8 mouse cellular contexts compared by ENCODE assay signal in genomic region chr10:59702207-59703032, GRCm38 (mm10). TPM values are rescaled to one million over a fixed set of nuclear protein-coding genes. Genes with fewer than 3 reads are reported as not detected.
DNase-seq lines count a peak whose midpoint lies in the region; ATAC-seq and TF ChIP-seq lines count a peak whose summit lies in the region.

TSS of gene Micu1 (plus strand) at chr10:59702477.

- H3K4me3 ChIP-seq in E14TG2a.4 (replicated peaks; ENCODE audit: low read length) = peak within 1 kb of the TSS; percentile 91
- peak within 1 kb of the TSS; percentile 57 for H3K4me3 ChIP-seq in forebrain, embryonic 12.5 days (replicated peaks)
- H3K4me3 ChIP-seq in heart, postnatal 0 days (ENCODE audit: low read depth, low read length) = peak within 1 kb of the TSS; percentile 88
- peak within 1 kb of the TSS; percentile 80 for H3K4me3 ChIP-seq in liver, embryonic 16.5 days (ENCODE audit: low read depth, low read length)
- H3K4me3 ChIP-seq in neural tube, embryonic 13.5 days = peak within 1 kb of the TSS; percentile 63
- H3K4me3 ChIP-seq in testis, adult 2 months (ENCODE audit: control insufficient read depth, low read depth, low read length) = peak within 1 kb of the TSS; percentile 98

- no peaks in the 10 kb centered on the region for H3K27me3 ChIP-seq in E14TG2a.4 (ENCODE audit: insufficient read depth, low read length)
- H3K27me3 ChIP-seq in forebrain, embryonic 12.5 days = no peaks in the 10 kb centered on the region
- H3K27me3 ChIP-seq in heart, postnatal 0 days (ENCODE audit: control insufficient read depth, insufficient read depth, low read length) = no peaks in the 10 kb centered on the region
- H3K27me3 ChIP-seq in liver, embryonic 16.5 days (ENCODE audit: control insufficient read depth, insufficient read depth, low read depth, low read length) = no peaks in the 10 kb centered on the region
- H3K27me3 ChIP-seq in neural tube, embryonic 13.5 days = no peaks in the 10 kb centered on the region
- H3K27me3 ChIP-seq in testis, adult 2 months (ENCODE audit: control insufficient read depth, insufficient read depth, low read length) = no peaks in the 10 kb centered on the region

- WGBS in forebrain, embryonic 12.5 days = under 1% methylated on average over 48 of the region's 48 CpGs
- WGBS in heart, postnatal 0 days = under 1% methylated on average over 48 of the region's 48 CpGs
- WGBS in liver, embryonic 16.5 days (ENCODE audit: insufficient replicate concordance) = under 1% methylated on average over 42 of the region's 48 CpGs
- WGBS in neural tube, embryonic 13.5 days = under 1% methylated on average over 47 of the region's 48 CpGs

- peak within 1 kb of the TSS; percentile 66 for H3K9ac ChIP-seq in forebrain, embryonic 12.5 days
- H3K9ac ChIP-seq in heart, postnatal 0 days (replicated peaks; ENCODE audit: low read depth, low read length) = peak within 1 kb of the TSS; percentile 81
- peak within 1 kb of the TSS; percentile 86 for H3K9ac ChIP-seq in liver, embryonic 16.5 days (ENCODE audit: low read depth, low read length)
- peak within 1 kb of the TSS; percentile 78 for H3K9ac ChIP-seq in neural tube, embryonic 13.5 days

- H3K36me3 ChIP-seq in E14TG2a.4 (ENCODE audit: insufficient read depth, low read length) = no peaks in the 10 kb centered on the region
- no peaks in the 10 kb centered on the region for H3K36me3 ChIP-seq in forebrain, embryonic 12.5 days (replicated peaks)
- no peaks in the 10 kb centered on the region for H3K36me3 ChIP-seq in heart, postnatal 0 days (replicated peaks; ENCODE audit: control insufficient read depth, insufficient read depth, low read length)
- H3K36me3 ChIP-seq in liver, embryonic 16.5 days (ENCODE audit: control insufficient read depth, insufficient read depth) = no peaks in the 10 kb centered on the region
- H3K36me3 ChIP-seq in neural tube, embryonic 13.5 days = no peaks in the 10 kb centered on the region
- H3K36me3 ChIP-seq in testis, adult 2 months (ENCODE audit: control insufficient read depth, insufficient read depth, low read length) = no peaks in the 10 kb centered on the region

- peaks cover 34% of the 10 kb centered on the region for H3K4me1 ChIP-seq in E14TG2a.4 (replicated peaks; ENCODE audit: low read depth, low read length)
- H3K4me1 ChIP-seq in forebrain, embryonic 12.5 days = peaks cover 9% of the 10 kb centered on the region
- peaks cover 10% of the 10 kb centered on the region; the same call in 1 of the 2 replicates for H3K4me1 ChIP-seq in heart, postnatal 0 days (ENCODE audit: control insufficient read depth, insufficient read depth)
- peaks cover 13% of the 10 kb centered on the region for H3K4me1 ChIP-seq in liver, embryonic 16.5 days (ENCODE audit: control insufficient read depth, low read depth, low read length)
- peaks cover 14% of the 10 kb centered on the region for H3K4me1 ChIP-seq in neural tube, embryonic 13.5 days (replicated peaks)
- H3K4me1 ChIP-seq in testis, adult 2 months (ENCODE audit: control insufficient read depth, insufficient read depth, low read length) = peaks cover 8% of the 10 kb centered on the region

- no peaks in the 10 kb centered on the region for H3K9me3 ChIP-seq in E14TG2a.4 (ENCODE audit: low read length)
- H3K9me3 ChIP-seq in forebrain, embryonic 12.5 days = no peaks in the 10 kb centered on the region
- H3K9me3 ChIP-seq in heart, postnatal 0 days (replicated peaks; ENCODE audit: control insufficient read depth, low read length) = no peaks in the 10 kb centered on the region
- H3K9me3 ChIP-seq in liver, embryonic 16.5 days (replicated peaks; ENCODE audit: control insufficient read depth, low read length) = no peaks in the 10 kb centered on the region
- H3K9me3 ChIP-seq in neural tube, embryonic 13.5 days = no peaks in the 10 kb centered on the region

- no peak for TF ChIP-seq EP300 in heart, postnatal 0 days (IDR thresholded peaks at IDR 0.05; ENCODE audit: low read depth)

- peak within 1 kb of the TSS; percentile 65 for H3K27ac ChIP-seq in forebrain, embryonic 12.5 days
- peak within 1 kb of the TSS; percentile 80 for H3K27ac ChIP-seq in heart, postnatal 0 days (ENCODE audit: low read depth)
- H3K27ac ChIP-seq in liver, embryonic 16.5 days (ENCODE audit: low read length) = peak within 1 kb of the TSS; percentile 80
- peak within 1 kb of the TSS; percentile 79 for H3K27ac ChIP-seq in neural tube, embryonic 13.5 days (replicated peaks)
- peak within 1 kb of the TSS; percentile 63 for H3K27ac ChIP-seq in testis, adult 2 months (ENCODE audit: control insufficient read depth, insufficient read depth, low read depth, low read length)

- peak within 1 kb of the TSS; percentile 56 for H3K4me2 ChIP-seq in forebrain, embryonic 12.5 days
- H3K4me2 ChIP-seq in heart, postnatal 0 days (ENCODE audit: low read depth, low read length) = peak within 1 kb of the TSS; percentile 98
- H3K4me2 ChIP-seq in liver, embryonic 16.5 days (ENCODE audit: low read depth, low read length) = peak within 1 kb of the TSS; percentile 63
- H3K4me2 ChIP-seq in neural tube, embryonic 13.5 days = peak within 1 kb of the TSS; percentile 80

- TF ChIP-seq POLR2A in testis, adult 2 months (IDR thresholded peaks at IDR 0.05; ENCODE audit: control insufficient read depth, low read depth, low read length) = peak; percentile 80

- no peak for TF ChIP-seq CTCF in E14TG2a.4 (conservative IDR thresholded peaks at IDR 0.05; ENCODE audit: low read length)
- no peak for TF ChIP-seq CTCF in heart, postnatal 0 days (IDR thresholded peaks at IDR 0.05; ENCODE audit: low read depth)
- TF ChIP-seq CTCF in testis, adult 2 months (IDR thresholded peaks at IDR 0.05; ENCODE audit: control insufficient read depth, insufficient read depth, insufficient replicate concordance, low read depth, low read length) = no peak

- peak; percentile 97 for DNase-seq in c-Kit-positive CD71-positive TER-119-positive erythroid progenitor cells, embryonic 14.5 days (ENCODE audit: low spot score)
- DNase-seq in heart, postnatal 0 days (ENCODE audit: low spot score) = peak; percentile 97
- DNase-seq in kidney, postnatal 4 days = peak; percentile 98

- peak; percentile 98 for ATAC-seq in forebrain, embryonic 12.5 days (ENCODE audit: low FRiP score)
- peak; percentile 97 for ATAC-seq in heart, postnatal 0 days (ENCODE audit: insufficient read depth, low read depth)
- ATAC-seq in liver, embryonic 16.5 days (ENCODE audit: low read depth) = peak; percentile 98
- peak; percentile 98 for ATAC-seq in neural tube, embryonic 13.5 days (ENCODE audit: low read depth)

RNA-seq across cellular contexts. Expression of gene Micu1, which starts in this region (rescaled TPM):
- 67.8 and 72.3 TPM in 2 replicates for polyA plus RNA-seq in forebrain, embryonic 12.5 days (2016; fragmentation: Nextera tagmentation; extraction: Ambion mirVana)
- 23.9 and 32.6 TPM in 2 replicates for total RNA-seq in heart, postnatal 0 days (2014; rRNA removed; ENCODE audit: low replicate concordance)
- polyA plus RNA-seq in heart, postnatal 0 days (2015; fragmentation: Nextera tagmentation; extraction: Ambion mirVana) = 23.1 and 25.0 TPM in 2 replicates
- 40.1 and 40.4 TPM in 2 replicates for polyA plus RNA-seq in liver, embryonic 16.5 days (2015; fragmentation: Nextera tagmentation; extraction: Ambion mirVana)
- polyA plus RNA-seq in neural tube, embryonic 13.5 days (2015; fragmentation: Nextera tagmentation; extraction: Ambion mirVana) = 84.1 and 87.9 TPM in 2 replicates
- polyA plus RNA-seq in testis, adult 2 months (2012; rRNA removed) = 25.4 and 33.6 TPM in 2 replicates

Comparison
In these comparisons a context has a peak if more than half of its experiments do, and no peak if none do; other contexts are left out.
1. Peak in every context shown above with its lines: DNase-seq, ATAC-seq, H3K4me3 ChIP-seq and H3K27ac ChIP-seq.